Mouse (Mus musculus): ENCODE measurements around the gene Nlrx1. TPM values are rescaled to one million over a fixed set of nuclear protein-coding genes. Genes with fewer than 3 reads are reported as not detected.
"Not testable (repeated sequence)": the region's sequence is repeated elsewhere in the genome, so short reads cannot be mapped to it uniquely, and the experiment has no call there.

Gene Nlrx1
- total RNA-seq, 1 experiment, result 1.1 TPM

DNA sequence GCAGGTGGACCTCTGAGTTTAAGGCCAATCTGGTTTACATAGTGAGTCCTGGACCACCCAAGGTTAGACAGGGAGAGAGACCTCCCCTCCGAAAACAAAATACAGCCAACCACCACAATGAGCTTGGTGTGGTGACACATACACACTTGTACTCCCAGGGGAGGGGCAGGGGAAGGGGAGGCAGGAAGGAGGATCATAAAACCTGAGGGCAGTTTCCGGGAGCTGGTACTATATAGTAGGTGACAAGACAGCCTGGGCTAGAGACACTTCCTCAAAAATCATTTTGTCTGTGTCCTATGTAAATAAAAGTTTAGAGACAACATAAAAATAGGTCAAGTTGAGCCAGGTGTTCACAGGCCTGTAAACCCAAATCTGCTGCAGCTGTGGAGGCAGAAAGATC is 38.8 kb upstream of the Nlrx1 start:
- Histone ChIP-seq H3K9me3 (ENCODE audit: control insufficient read depth, insufficient read depth, low read depth, low read length) (no peaks in the 10 kb centered on the region), H3K4me3 (ENCODE audit: insufficient read depth in 1 of 2, low read depth in 1 of 2, low read length in 2 of 2, poor library complexity in 1 of 2, severe bottlenecking in 1 of 2) (no peak overlapping the region), H3K36me3 (ENCODE audit: control insufficient read depth, insufficient read depth, low read length, poor library complexity, severe bottlenecking) (peaks cover 2% of the 10 kb centered on the region), H3K9ac (ENCODE audit: insufficient read depth, low read depth, low read length, poor library complexity, severe bottlenecking) (no peak overlapping the region; the same call in 1 of the 2 replicates), H3K27ac (ENCODE audit: insufficient read depth, low read depth, low read length, poor library complexity, severe bottlenecking) (no peak overlapping the region), H3K4me1 (ENCODE audit: control insufficient read depth in 2 of 2, insufficient read depth in 2 of 2, low read length in 2 of 2, poor library complexity in 1 of 2) (peaks cover 6 to 26% of the 10 kb centered on the region in 2 experiments)
- in situ Hi-C loops (cut with MboI; ENCODE audit: low sequenced_read_pairs in 2 of 2, unreplicated experiment in 2 of 2), result no loop called here
- DNase-seq (ENCODE audit: low read depth, low spot score), result no peak
- TF ChIP-seq HCFC1 (IDR thresholded peaks at IDR 0.05; ENCODE audit: borderline replicate concordance, insufficient read depth, low read length) (no peak), MAFK (IDR thresholded peaks at IDR 0.05; ENCODE audit: insufficient read depth, low read depth, low read length) (no peak), CHD2 (IDR thresholded peaks at IDR 0.05; ENCODE audit: low read depth, low read length) (no peak), ZC3H11A (IDR thresholded peaks at IDR 0.05; ENCODE audit: borderline replicate concordance, low read depth, low read length) (no peak), ZNF384 (IDR thresholded peaks at IDR 0.05; ENCODE audit: low read depth, low read length) (no peak)

DNA sequence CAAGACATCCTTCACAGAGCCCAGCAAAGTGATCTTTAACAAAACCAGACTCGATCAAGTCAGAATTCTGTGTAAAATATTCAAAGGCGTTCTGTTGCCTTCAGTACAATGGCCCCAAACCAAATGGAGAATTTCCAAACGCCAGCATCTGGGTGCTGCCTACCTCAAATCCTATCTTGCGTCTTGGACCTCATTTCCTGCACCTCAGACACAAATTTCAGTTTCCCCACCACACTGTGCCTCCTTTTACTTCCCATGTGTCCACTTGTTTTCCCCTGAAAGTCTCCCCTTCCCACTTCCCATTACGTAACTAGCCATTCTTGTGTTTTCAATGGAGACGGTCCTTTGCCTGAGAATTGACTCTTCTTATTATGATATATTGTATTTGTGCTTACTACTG is 38.1 kb upstream of the Nlrx1 start:
- no peak for DNase-seq (ENCODE audit: low read depth, low spot score)
- Histone ChIP-seq H3K9ac (ENCODE audit: insufficient read depth, low read depth, low read length, poor library complexity, severe bottlenecking) (no peak overlapping the region), H3K4me1 (ENCODE audit: control insufficient read depth in 2 of 2, insufficient read depth in 2 of 2, low read length in 2 of 2, poor library complexity in 1 of 2) (peaks cover 6 to 21% of the 10 kb centered on the region in 2 experiments), H3K4me3 (ENCODE audit: insufficient read depth in 1 of 2, low read depth in 1 of 2, low read length in 2 of 2, poor library complexity in 1 of 2, severe bottlenecking in 1 of 2) (no peak overlapping the region), H3K9me3 (ENCODE audit: control insufficient read depth, insufficient read depth, low read depth, low read length) (no peaks in the 10 kb centered on the region), H3K36me3 (ENCODE audit: control insufficient read depth, insufficient read depth, low read length, poor library complexity, severe bottlenecking) (peaks cover 5% of the 10 kb centered on the region), H3K27ac (ENCODE audit: insufficient read depth, low read depth, low read length, poor library complexity, severe bottlenecking) (no peak overlapping the region; the same call in 1 of the 2 replicates)
- no peak for TF ChIP-seq HCFC1 (IDR thresholded peaks at IDR 0.05; ENCODE audit: borderline replicate concordance, insufficient read depth, low read length)
- TF ChIP-seq CHD2 (IDR thresholded peaks at IDR 0.05; ENCODE audit: low read depth, low read length), result no peak
- TF ChIP-seq ZNF384 (IDR thresholded peaks at IDR 0.05; ENCODE audit: low read depth, low read length), result no peak
- TF ChIP-seq MAFK (IDR thresholded peaks at IDR 0.05; ENCODE audit: insufficient read depth, low read depth, low read length), result no peak
- TF ChIP-seq ZC3H11A (IDR thresholded peaks at IDR 0.05; ENCODE audit: borderline replicate concordance, low read depth, low read length), result no peak
- in situ Hi-C loops (cut with MboI; ENCODE audit: low sequenced_read_pairs in 2 of 2, unreplicated experiment in 2 of 2), result no loop called here

DNA sequence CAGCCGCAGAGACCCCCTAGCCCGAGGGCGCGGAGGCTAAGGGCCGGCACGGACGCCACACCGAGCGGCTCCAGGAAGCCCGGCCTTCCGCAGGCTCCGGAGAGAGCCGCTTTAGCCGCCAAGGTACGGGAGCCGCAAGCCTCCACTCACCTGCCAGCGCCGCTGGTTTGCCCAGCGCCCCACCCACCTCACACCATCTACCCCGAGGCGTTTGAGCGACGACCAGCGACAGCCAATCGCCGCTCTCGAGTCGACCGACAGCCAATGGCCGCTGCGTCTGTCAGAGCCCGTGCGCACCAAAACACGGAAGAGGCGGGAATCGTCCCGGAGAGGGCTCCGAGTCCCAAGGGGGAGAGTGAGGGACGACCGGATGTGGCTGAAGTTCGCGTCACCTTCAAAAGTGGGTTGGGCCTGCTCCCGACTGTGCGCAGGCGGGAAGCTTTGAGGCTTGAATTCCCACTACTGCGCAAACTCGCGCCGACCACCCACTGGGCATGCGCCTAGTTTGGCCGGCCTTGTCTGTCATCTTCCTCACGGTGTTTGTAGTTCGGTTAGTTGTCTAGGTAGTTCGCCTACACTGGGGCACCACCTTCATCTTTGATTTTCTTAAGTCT is 37.2 kb upstream of the Nlrx1 start, which contains the start of gene Hinfp:
Hinfp (minus strand) TSS at position 206 of the 614 bp plus-strand sequence.
- Histone ChIP-seq H3K9me3 (ENCODE audit: control insufficient read depth, insufficient read depth, low read depth, low read length) (no peaks in the 10 kb centered on the region), H3K9ac (ENCODE audit: insufficient read depth, low read depth, low read length, poor library complexity, severe bottlenecking) (peak within 1 kb of the TSS; percentile 94), H3K27ac (ENCODE audit: insufficient read depth, low read depth, low read length, poor library complexity, severe bottlenecking) (peak within 1 kb of the TSS; percentile 66), H3K4me1 (ENCODE audit: control insufficient read depth in 2 of 2, insufficient read depth in 2 of 2, low read length in 2 of 2, poor library complexity in 1 of 2) (peaks cover 6 to 14% of the 10 kb centered on the region in 2 experiments), H3K36me3 (ENCODE audit: control insufficient read depth, insufficient read depth, low read length, poor library complexity, severe bottlenecking) (peaks cover 5% of the 10 kb centered on the region), H3K4me3 (ENCODE audit: insufficient read depth in 1 of 2, low read depth in 1 of 2, low read length in 2 of 2, poor library complexity in 1 of 2, severe bottlenecking in 1 of 2) (peak within 1 kb of the TSS; percentile 87 to 93)
- in situ Hi-C loops (cut with MboI; ENCODE audit: low sequenced_read_pairs in 2 of 2, unreplicated experiment in 2 of 2), result no loop called here
- peak; percentile 99 for DNase-seq (ENCODE audit: low read depth, low spot score)
- no peak for TF ChIP-seq CHD2 (IDR thresholded peaks at IDR 0.05; ENCODE audit: low read depth, low read length)
- TF ChIP-seq ZNF384 (IDR thresholded peaks at IDR 0.05; ENCODE audit: low read depth, low read length), result no peak
- TF ChIP-seq HCFC1 (IDR thresholded peaks at IDR 0.05; ENCODE audit: borderline replicate concordance, insufficient read depth, low read length), result peak; percentile 69
- TF ChIP-seq MAFK (IDR thresholded peaks at IDR 0.05; ENCODE audit: insufficient read depth, low read depth, low read length), result no peak
- TF ChIP-seq ZC3H11A (IDR thresholded peaks at IDR 0.05; ENCODE audit: borderline replicate concordance, low read depth, low read length), result no peak

DNA sequence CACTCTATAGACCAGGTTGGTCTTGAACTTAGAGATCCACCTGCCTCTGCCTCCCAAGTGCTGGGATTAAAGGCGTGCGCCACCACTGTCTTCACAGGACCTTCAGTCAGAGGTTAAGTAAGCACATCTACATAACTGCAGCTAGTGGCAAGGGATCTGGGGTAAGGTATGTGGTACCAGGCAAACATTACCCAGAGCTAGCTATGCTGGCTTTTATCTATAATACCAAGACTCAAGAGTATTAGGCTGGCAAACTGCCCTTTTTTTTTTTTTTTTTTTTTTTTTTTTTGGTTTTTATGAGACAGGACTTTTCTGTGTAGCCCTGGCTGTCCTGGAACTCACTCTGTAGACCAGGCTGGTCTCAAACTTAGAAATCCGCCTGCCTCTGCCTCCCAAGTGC is 31.6 kb upstream of the Nlrx1 start:
- H3K27ac ChIP-seq (ENCODE audit: insufficient read depth, low read depth, low read length, poor library complexity, severe bottlenecking); H3K9ac ChIP-seq (ENCODE audit: insufficient read depth, low read depth, low read length, poor library complexity, severe bottlenecking); H3K4me3 ChIP-seq (ENCODE audit: insufficient read depth in 1 of 2, low read depth in 1 of 2, low read length in 2 of 2, poor library complexity in 1 of 2, severe bottlenecking in 1 of 2); H3K4me1 ChIP-seq (ENCODE audit: control insufficient read depth in 2 of 2, insufficient read depth in 2 of 2, low read length in 2 of 2, poor library complexity in 1 of 2); H3K9me3 ChIP-seq (ENCODE audit: control insufficient read depth, insufficient read depth, low read depth, low read length); DNase-seq (ENCODE audit: low read depth, low spot score); in situ Hi-C loops (cut with MboI; ENCODE audit: low sequenced_read_pairs in 2 of 2, unreplicated experiment in 2 of 2): not testable (repeated sequence)
- peaks cover 34% of the 10 kb centered on the region for H3K36me3 ChIP-seq (ENCODE audit: control insufficient read depth, insufficient read depth, low read length, poor library complexity, severe bottlenecking)

DNA sequence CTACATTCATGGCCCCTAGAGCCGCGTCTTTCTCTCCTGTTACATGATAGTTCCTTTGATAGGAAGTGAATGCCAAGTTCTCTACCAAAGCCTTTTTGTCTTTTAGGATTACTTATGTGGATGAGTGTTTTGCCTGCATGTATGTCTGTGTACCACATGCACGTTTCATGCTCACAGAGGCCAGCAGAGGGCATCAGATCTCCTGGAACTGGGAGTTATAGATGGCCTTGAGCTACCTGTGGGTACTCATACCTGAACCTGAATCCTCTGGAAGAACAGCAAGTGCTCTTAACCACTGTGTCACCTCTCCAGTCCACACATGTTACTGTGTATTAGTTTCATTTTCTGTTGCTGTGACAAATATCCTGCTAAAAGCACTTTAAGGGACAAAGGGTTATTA is 24.1 kb upstream of the Nlrx1 start:
- peaks cover 0 to 9% of the 10 kb centered on the region in 2 experiments; a peak in 1 of 4 replicates for H3K4me1 ChIP-seq (ENCODE audit: control insufficient read depth in 2 of 2, insufficient read depth in 2 of 2, low read length in 2 of 2, poor library complexity in 1 of 2)

More for the DNA sequence above, 24.1 kb upstream of the Nlrx1 start:
- in situ Hi-C loops (cut with MboI; ENCODE audit: low sequenced_read_pairs in 2 of 2, unreplicated experiment in 2 of 2), result no loop called here
- Histone ChIP-seq H3K9ac (ENCODE audit: insufficient read depth, low read depth, low read length, poor library complexity, severe bottlenecking) (no peak overlapping the region), H3K36me3 (ENCODE audit: control insufficient read depth, insufficient read depth, low read length, poor library complexity, severe bottlenecking) (peaks cover 18% of the 10 kb centered on the region), H3K9me3 (ENCODE audit: control insufficient read depth, insufficient read depth, low read depth, low read length) (no peaks in the 10 kb centered on the region), H3K27ac (ENCODE audit: insufficient read depth, low read depth, low read length, poor library complexity, severe bottlenecking) (no peak overlapping the region), H3K4me3 (ENCODE audit: insufficient read depth in 1 of 2, low read depth in 1 of 2, low read length in 2 of 2, poor library complexity in 1 of 2, severe bottlenecking in 1 of 2) (no peak overlapping the region)
- no peak for TF ChIP-seq ZNF384 (IDR thresholded peaks at IDR 0.05; ENCODE audit: low read depth, low read length)
- no peak for TF ChIP-seq MAFK (IDR thresholded peaks at IDR 0.05; ENCODE audit: insufficient read depth, low read depth, low read length)
- TF ChIP-seq CHD2 (IDR thresholded peaks at IDR 0.05; ENCODE audit: low read depth, low read length), result no peak
- no peak for TF ChIP-seq HCFC1 (IDR thresholded peaks at IDR 0.05; ENCODE audit: borderline replicate concordance, insufficient read depth, low read length)
- TF ChIP-seq ZC3H11A (IDR thresholded peaks at IDR 0.05; ENCODE audit: borderline replicate concordance, low read depth, low read length), result no peak
- no peak for DNase-seq (ENCODE audit: low read depth, low spot score)
